ENCODE assay signal across 11 mouse cellular contexts in genomic region chr5:129416425-129416824, GRCm38 (mm10).
DNase-seq lines count a peak whose midpoint lies in the region; ATAC-seq and TF ChIP-seq lines count a peak whose summit lies in the region.
"Had no signal": no experiment of that assay in that cellular context is flagged by ENCODE, and none has a peak within 500 bp of the region (broad histone marks: within the 10 kb centered on the region; RNA-seq: fewer than 3 reads in every experiment).

No protein-coding gene starts in this region.

- no peak for DNase-seq in intestine, embryonic 14.5 days (ENCODE audit: low spot score)
- peak; percentile 12 for DNase-seq in 416B (ENCODE audit: low read depth)
- DNase-seq in cerebellum, adult 18-20 months, result peak; percentile 63 to 82
- DNase-seq in kidney, postnatal 0 days (ENCODE audit: low spot score), result peak; percentile 78
- no peak for DNase-seq in T-cell, adult 2 months (ENCODE audit: low spot score)
- no peak for DNase-seq in thymus, postnatal 25 days
- no peak for DNase-seq in gastrocnemius, postnatal 36 days
- DNase-seq: liver had no signal

- H3K4me1 ChIP-seq in intestine, embryonic 14.5 days (replicated peaks; ENCODE audit: control insufficient read depth, insufficient read depth, low read length), result peaks cover 12% of the 10 kb centered on the region
- 0 out of 2 replicates have a peak, but pooled peaks cover 2% of the 10 kb centered on the region for H3K4me1 ChIP-seq in intestine, embryonic 15.5 days (replicated peaks)
- no peaks in the 10 kb centered on the region; the same call in 1 of the 2 replicates for H3K4me1 ChIP-seq in kidney, postnatal 0 days (replicated peaks; ENCODE audit: insufficient read depth, low read length)

- H3K9ac ChIP-seq in intestine, embryonic 14.5 days (ENCODE audit: low read length), result no peak overlapping the region
- H3K9ac ChIP-seq in intestine, embryonic 15.5 days, result no peak overlapping the region
- H3K9ac ChIP-seq in kidney, postnatal 0 days (ENCODE audit: low read depth, low read length), result no peak overlapping the region
- H3K9ac ChIP-seq: embryonic facial prominence, embryonic 12.5 days; heart, embryonic 15.5 days had no signal

- H3K4me3 ChIP-seq in intestine, embryonic 14.5 days (ENCODE audit: low read depth, low read length), result no peak overlapping the region
- H3K4me3 ChIP-seq in intestine, embryonic 15.5 days (replicated peaks), result no peak overlapping the region
- H3K4me3 ChIP-seq in kidney, postnatal 0 days (replicated peaks; ENCODE audit: low read depth, low read length), result no peak overlapping the region
- H3K4me3 ChIP-seq: embryonic facial prominence, embryonic 12.5 days; heart, embryonic 15.5 days had no signal

- no peak overlapping the region for H3K4me2 ChIP-seq in intestine, embryonic 14.5 days (ENCODE audit: low read length)
- H3K4me2 ChIP-seq in intestine, embryonic 15.5 days (replicated peaks), result no peak overlapping the region
- no peak overlapping the region for H3K4me2 ChIP-seq in kidney, postnatal 0 days (ENCODE audit: low read length)
- H3K4me2 ChIP-seq: embryonic facial prominence, embryonic 12.5 days had no signal

- intact Hi-C loops in gastrocnemius, postnatal 36 days (cut with DNase I), result loop anchor here (10.0 kb wide), 1 partner anchor 168 kb away; the partner anchor contains the start of gene Mmp17

- no peaks in the 10 kb centered on the region for H3K9me3 ChIP-seq in intestine, embryonic 14.5 days (ENCODE audit: control insufficient read depth, low read length)
- no peaks in the 10 kb centered on the region for H3K9me3 ChIP-seq in intestine, embryonic 15.5 days
- H3K9me3 ChIP-seq in kidney, postnatal 0 days (replicated peaks; ENCODE audit: low read length), result no peaks in the 10 kb centered on the region
- H3K9me3 ChIP-seq: embryonic facial prominence, embryonic 12.5 days; heart, embryonic 15.5 days had no signal

- peak; percentile 57 for TF ChIP-seq CTCF in kidney, postnatal 0 days (IDR thresholded peaks at IDR 0.05; ENCODE audit: low read depth)

- no peak for ATAC-seq in intestine, embryonic 14.5 days (replicated peaks; ENCODE audit: low FRiP score, low TSS enrichment, low read depth)
- ATAC-seq in intestine, embryonic 15.5 days, result no peak
- no peak for ATAC-seq in kidney, postnatal 0 days (replicated peaks; ENCODE audit: low FRiP score, low read depth)

- WGBS in intestine, embryonic 14.5 days, result 13% methylated on average over 3 of the region's 3 CpGs
- WGBS in intestine, embryonic 15.5 days, result 18% methylated on average over 3 of the region's 3 CpGs
- WGBS in kidney, postnatal 0 days, result 10% methylated on average over 3 of the region's 3 CpGs

- H3K36me3 ChIP-seq in intestine, embryonic 14.5 days (ENCODE audit: control insufficient read depth, insufficient read depth, low read length), result no peaks in the 10 kb centered on the region
- no peaks in the 10 kb centered on the region for H3K36me3 ChIP-seq in intestine, embryonic 15.5 days
- no peaks in the 10 kb centered on the region for H3K36me3 ChIP-seq in kidney, postnatal 0 days (ENCODE audit: insufficient read depth, low read length)
- H3K36me3 ChIP-seq: embryonic facial prominence, embryonic 12.5 days; heart, embryonic 15.5 days had no signal

- peak overlapping the region; percentile 86 for H3K27ac ChIP-seq in intestine, embryonic 14.5 days (ENCODE audit: low read depth)
- no peak overlapping the region for H3K27ac ChIP-seq in intestine, embryonic 15.5 days
- no peak overlapping the region for H3K27ac ChIP-seq in kidney, postnatal 0 days
- H3K27ac ChIP-seq: embryonic facial prominence, embryonic 12.5 days had no signal

- no peaks in the 10 kb centered on the region for H3K27me3 ChIP-seq in intestine, embryonic 14.5 days (replicated peaks; ENCODE audit: control insufficient read depth, insufficient read depth, low read length)
- H3K27me3 ChIP-seq in intestine, embryonic 15.5 days (replicated peaks), result no peaks in the 10 kb centered on the region
- no peaks in the 10 kb centered on the region for H3K27me3 ChIP-seq in kidney, postnatal 0 days (ENCODE audit: insufficient read depth, low read length)
- H3K27me3 ChIP-seq: embryonic facial prominence, embryonic 12.5 days; heart, embryonic 15.5 days had no signal

Comparison
In these comparisons a context has a peak if more than half of its experiments do, and no peak if none do; other contexts are left out.
1. DNase-seq: peak in 416B (single experiment), cerebellum, adult 18-20 months (2 of 2) and kidney, postnatal 0 days (single experiment); none in intestine, embryonic 14.5 days (single experiment), T-cell, adult 2 months (single experiment), thymus, postnatal 25 days (single experiment) and gastrocnemius, postnatal 36 days (0 of 2).